Mouse (Mus musculus): ENCODE data around the gene 1700025G04Rik. TPM values are rescaled to one million over a fixed set of nuclear protein-coding genes. Genes with fewer than 3 reads are reported as not detected.

1700025G04Rik gene
- polyA plus RNA-seq, 2 experiments: 1.2 to 2.1 TPM

- WGBS (ENCODE audit: insufficient replicate concordance): 8% methylated on average over 4 of the region's 4 CpGs
- Histone ChIP-seq H3K36me3 (replicated peaks; ENCODE audit: control insufficient read depth, insufficient read depth, low read depth) (no peaks in the 10 kb centered on the region), H3K27ac (no peak overlapping the region), H3K4me1 (replicated peaks; ENCODE audit: control insufficient read depth in 2 of 2, insufficient read depth in 2 of 2, low read length in 1 of 2) (peaks cover 0 to 11% of the 10 kb centered on the region in 2 experiments; a peak in 2 of 4 replicates), H3K4me2 (ENCODE audit: low read depth) (peak overlapping the region; percentile 11), H3K9ac (replicated peaks) (no peak overlapping the region), H3K9me3 (ENCODE audit: control insufficient read depth, low read length) (no peaks in the 10 kb centered on the region), H3K27me3 (ENCODE audit: control insufficient read depth, insufficient read depth, low read length) (no peaks in the 10 kb centered on the region), H3K4me3 (ENCODE audit: insufficient read depth in 1 of 2, low read depth in 2 of 2, low read length in 2 of 2) (peak overlapping the region in 1 of 2 experiments; percentile 24; a peak in 1 of 4 replicates)
- DNase-seq (ENCODE audit: low read depth in 3 of 3, low spot score in 3 of 3) (no peak), ATAC-seq (ENCODE audit: insufficient read depth) (no peak)
- TF ChIP-seq CTCF (IDR thresholded peaks at IDR 0.05; ENCODE audit: low read depth) (no peak), EP300 (IDR thresholded peaks at IDR 0.05; ENCODE audit: low read depth) (no peak)
These were observed 142.4 kb downstream of the 1700025G04Rik start for GRCm38 (mm10) chr1:151947571-151947970.

DNA sequence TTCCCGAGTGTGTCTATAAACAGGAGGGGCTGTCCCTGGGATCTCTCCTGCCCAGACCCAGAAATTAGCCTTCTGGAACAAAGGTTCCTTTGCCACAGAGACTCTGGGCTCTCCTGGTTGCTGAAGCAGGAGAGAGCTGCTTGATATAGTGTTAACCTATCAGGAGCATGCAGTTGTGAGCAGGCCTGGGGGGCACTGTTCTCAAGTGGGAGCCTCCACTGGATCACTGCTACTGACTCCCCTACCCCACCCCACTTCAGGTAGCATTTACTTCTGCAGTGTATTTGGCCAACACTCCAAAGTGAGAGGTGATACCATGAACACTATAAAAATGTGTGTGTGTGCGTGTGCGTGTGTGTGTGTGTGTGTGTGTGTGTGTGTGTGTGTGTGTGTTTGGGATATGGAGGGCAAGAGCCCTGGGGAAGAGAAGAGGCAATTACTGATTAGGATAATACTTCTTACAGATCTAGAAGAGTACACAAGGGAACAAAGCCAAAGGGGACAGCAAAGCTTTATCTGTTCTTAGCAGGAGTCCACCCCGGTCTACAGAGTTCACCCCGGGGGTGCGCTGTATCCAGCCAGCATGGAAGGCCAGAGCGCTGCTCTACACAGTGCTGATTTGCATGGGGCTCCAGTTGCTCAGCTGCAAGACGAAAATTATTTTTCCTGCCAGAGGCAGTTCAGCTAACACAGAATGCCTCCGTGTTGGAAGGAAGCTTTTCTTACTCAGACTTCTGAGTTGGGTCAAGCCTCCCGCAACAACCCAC, 145.3 kb downstream of the 1700025G04Rik start:
- no peak overlapping the region for H3K4me3 ChIP-seq (ENCODE audit: insufficient read depth in 1 of 2, low read depth in 2 of 2, low read length in 2 of 2)
- no peaks in the 10 kb centered on the region for H3K27me3 ChIP-seq (ENCODE audit: control insufficient read depth, insufficient read depth, low read length)
- H3K36me3 ChIP-seq (replicated peaks; ENCODE audit: control insufficient read depth, insufficient read depth, low read depth): no peaks in the 10 kb centered on the region
- DNase-seq (ENCODE audit: low read depth in 3 of 3, low spot score in 3 of 3) (no peak), ATAC-seq (ENCODE audit: insufficient read depth) (peak; percentile 59)
- TF ChIP-seq CTCF (IDR thresholded peaks at IDR 0.05; ENCODE audit: low read depth) (no peak), EP300 (IDR thresholded peaks at IDR 0.05; ENCODE audit: low read depth) (no peak)
- no peak overlapping the region for H3K27ac ChIP-seq
- WGBS (ENCODE audit: insufficient replicate concordance): 21% methylated on average over 10 of the region's 10 CpGs
- H3K9ac ChIP-seq (replicated peaks): no peak overlapping the region
- H3K4me2 ChIP-seq (ENCODE audit: low read depth): no peak overlapping the region
- H3K9me3 ChIP-seq (ENCODE audit: control insufficient read depth, low read length): no peaks in the 10 kb centered on the region
- H3K4me1 ChIP-seq (replicated peaks; ENCODE audit: control insufficient read depth in 2 of 2, insufficient read depth in 2 of 2, low read length in 1 of 2): peaks cover 0 to 17% of the 10 kb centered on the region in 2 experiments; a peak in 2 of 4 replicates

GRCm38 (mm10) chr1:151943681-151944237, 146.2 kb downstream of the 1700025G04Rik start:
- WGBS (ENCODE audit: insufficient replicate concordance): 42% methylated on average over 8 of the region's 8 CpGs
- Histone ChIP-seq H3K36me3 (replicated peaks; ENCODE audit: control insufficient read depth, insufficient read depth, low read depth) (no peaks in the 10 kb centered on the region), H3K27ac (no peak overlapping the region), H3K4me2 (ENCODE audit: low read depth) (no peak overlapping the region), H3K9ac (replicated peaks) (no peak overlapping the region), H3K4me3 (ENCODE audit: insufficient read depth in 1 of 2, low read depth in 2 of 2, low read length in 2 of 2) (no peak overlapping the region), H3K27me3 (ENCODE audit: control insufficient read depth, insufficient read depth, low read length) (no peaks in the 10 kb centered on the region), H3K4me1 (replicated peaks; ENCODE audit: control insufficient read depth in 2 of 2, insufficient read depth in 2 of 2, low read length in 1 of 2) (peaks cover 0 to 20% of the 10 kb centered on the region in 2 experiments; a peak in 2 of 4 replicates), H3K9me3 (ENCODE audit: control insufficient read depth, low read length) (no peaks in the 10 kb centered on the region)
- DNase-seq (ENCODE audit: low read depth in 3 of 3, low spot score in 3 of 3) (no peak), ATAC-seq (ENCODE audit: insufficient read depth) (no peak)
- TF ChIP-seq EP300 (IDR thresholded peaks at IDR 0.05; ENCODE audit: low read depth): no peak
- no peak for TF ChIP-seq CTCF (IDR thresholded peaks at IDR 0.05; ENCODE audit: low read depth)

GRCm38 (mm10) chr1:151942972-151943654, 146.8 kb downstream of the 1700025G04Rik start:
- no peak overlapping the region for H3K4me3 ChIP-seq (ENCODE audit: insufficient read depth in 1 of 2, low read depth in 2 of 2, low read length in 2 of 2)
- H3K4me1 ChIP-seq (replicated peaks; ENCODE audit: control insufficient read depth in 2 of 2, insufficient read depth in 2 of 2, low read length in 1 of 2): peaks cover 0 to 20% of the 10 kb centered on the region in 2 experiments; a peak in 2 of 4 replicates
- H3K9ac ChIP-seq (replicated peaks): no peak overlapping the region
- 30% methylated on average over 11 of the region's 11 CpGs for WGBS (ENCODE audit: insufficient replicate concordance)
- no peak for DNase-seq (ENCODE audit: low read depth in 3 of 3, low spot score in 3 of 3)
- no peaks in the 10 kb centered on the region for H3K36me3 ChIP-seq (replicated peaks; ENCODE audit: control insufficient read depth, insufficient read depth, low read depth)
- no peak overlapping the region for H3K4me2 ChIP-seq (ENCODE audit: low read depth)
- H3K9me3 ChIP-seq (ENCODE audit: control insufficient read depth, low read length): no peaks in the 10 kb centered on the region
- ATAC-seq (ENCODE audit: insufficient read depth): no peak
- no peaks in the 10 kb centered on the region for H3K27me3 ChIP-seq (ENCODE audit: control insufficient read depth, insufficient read depth, low read length)
- TF ChIP-seq EP300 (IDR thresholded peaks at IDR 0.05; ENCODE audit: low read depth): no peak
- H3K27ac ChIP-seq: no peak overlapping the region

- H3K4me2 ChIP-seq (ENCODE audit: low read depth): no peak overlapping the region
- no peak for DNase-seq (ENCODE audit: low read depth in 3 of 3, low spot score in 3 of 3)
- H3K36me3 ChIP-seq (replicated peaks; ENCODE audit: control insufficient read depth, insufficient read depth, low read depth): no peaks in the 10 kb centered on the region
- no peak overlapping the region for H3K27ac ChIP-seq
- H3K4me1 ChIP-seq (replicated peaks; ENCODE audit: control insufficient read depth in 2 of 2, insufficient read depth in 2 of 2, low read length in 1 of 2): peaks cover 0 to 15% of the 10 kb centered on the region in 2 experiments; a peak in 2 of 4 replicates
- 17% methylated on average over 8 of the region's 8 CpGs for WGBS (ENCODE audit: insufficient replicate concordance)
- H3K4me3 ChIP-seq (ENCODE audit: insufficient read depth in 1 of 2, low read depth in 2 of 2, low read length in 2 of 2): no peak overlapping the region
- TF ChIP-seq CTCF (IDR thresholded peaks at IDR 0.05; ENCODE audit: low read depth) (no peak), EP300 (IDR thresholded peaks at IDR 0.05; ENCODE audit: low read depth) (no peak)
- ATAC-seq (ENCODE audit: insufficient read depth): no peak
- H3K9ac ChIP-seq (replicated peaks): no peak overlapping the region
- H3K27me3 ChIP-seq (ENCODE audit: control insufficient read depth, insufficient read depth, low read length): no peaks in the 10 kb centered on the region
- H3K9me3 ChIP-seq (ENCODE audit: control insufficient read depth, low read length): no peaks in the 10 kb centered on the region
These were observed 149.9 kb downstream of the 1700025G04Rik start for GRCm38 (mm10) chr1:151939987-151940386.
